Mouse (Mus musculus) lung, postnatal 0 days (tissue): ENCODE measurements around the gene Olfr70. TPM values are rescaled to one million over a fixed set of nuclear protein-coding genes. Genes with fewer than 3 reads are reported as not detected.
A peak's percentile ranks its signal among the peaks of the same experiment; 100 is the strongest.

Source experiments
- ATAC-seq: fragments of 200-750 bp; cut with Nextera tagmentation; 2 replicates; pipeline ENCODE4 v1.8.0; 2017; ENCODE audit warnings: moderate library complexity
- DNase-seq: peaks from one replicate; pipeline ENCODE4 v3.0.0-alpha.2; 2016; ENCODE audit warnings: low spot score
- H3K27ac ChIP-seq: fragments of 300-500 bp; sonication (generic); 2 replicates; pipeline ENCODE4 v1.5.1; 2014; ENCODE audit warnings: antibody characterized with exemption, mild to moderate bottlenecking, low read length, mixed read lengths
- H3K27me3 ChIP-seq: fragments of 300-500 bp; sonication (generic); replicated peaks from 2 replicates; pipeline ENCODE4 v1.6.1; 2014; ENCODE audit warnings: low read length, mixed read lengths; ENCODE audit not compliant: insufficient read depth
- H3K36me3 ChIP-seq: fragments of 300-500 bp; sonication (generic); 2 replicates; pipeline ENCODE4 v1.6.1; 2014; ENCODE audit warnings: low read length, mixed read lengths; ENCODE audit not compliant: insufficient read depth
- H3K4me1 ChIP-seq: fragments of 300-500 bp; sonication (generic); 2 replicates; pipeline ENCODE4 v1.6.1; 2014; ENCODE audit warnings: antibody characterized with exemption, low read depth, low read length, mixed read lengths; ENCODE audit not compliant: insufficient read depth
- H3K4me2 ChIP-seq: fragments of 300-500 bp; sonication (generic); replicated peaks from 2 replicates; pipeline ENCODE4 v1.6.1; 2014; ENCODE audit warnings: low read depth, mild to moderate bottlenecking, low read length, moderate library complexity, mixed read lengths
- H3K4me3 ChIP-seq: fragments of 300-500 bp; sonication (generic); 2 replicates; pipeline ENCODE4 v1.5.1; 2014; ENCODE audit warnings: low read depth, low read length
- H3K9ac ChIP-seq: fragments of 300-500 bp; sonication (generic); replicated peaks from 2 replicates; pipeline ENCODE4 v1.6.1; 2014; ENCODE audit warnings: low read depth, mild to moderate bottlenecking
- H3K9me3 ChIP-seq: fragments of 300-500 bp; sonication (generic); 2 replicates; pipeline ENCODE4 v1.6.1; 2016; ENCODE audit warnings: low read length, mixed read lengths
- CTCF ChIP-seq: IDR thresholded peaks from 2 replicates; pipeline ENCODE4 v1.5.1; 2016; ENCODE audit warnings: antibody characterized with exemption, mild to moderate bottlenecking
- EP300 ChIP-seq: IDR thresholded peaks from 2 replicates; pipeline ENCODE4 v1.6.1; 2016; ENCODE audit warnings: antibody characterized with exemption, mild to moderate bottlenecking, control low read depth
- WGBS: fragments of 180-500 bp; shearing (Covaris S2); extraction: QIAGEN DNeasy Blood & Tissue Kit; methylation state at CpG from one replicate; pipeline ENCODE4 v1.1.7; 2014; 5-methylcytosine and 5-hydroxymethylcytosine counted together
- polyA plus RNA-seq: library from polyadenylated mRNA; unstranded; fragments of >200 nt; fragmentation: Nextera tagmentation; extraction: Ambion mirVana; gene quantifications from 2 replicates; pipeline ENCODE4 v1.2.1, GENCODE M21; 2015

Gene Olfr70
- polyA plus RNA-seq, 1 experiment from 2014 or later = not detected

- H3K27me3 ChIP-seq = no peaks in the 10 kb centered on the region
- WGBS = 58% methylated on average over 6 of the region's 6 CpGs
Observed at GRCm38 (mm10) chr4:43737144-43737543, 36.5 kb upstream of the Olfr70 start.

GRCm38 (mm10) chr4:43733186-43733585, 32.6 kb upstream of the Olfr70 start:
- ATAC-seq (no peak), DNase-seq (no peak)
- Histone ChIP-seq H3K9ac (no peak overlapping the region), H3K4me1 (peaks cover 20% of the 10 kb centered on the region; the same call in 1 of the 2 replicates), H3K4me3 (no peak overlapping the region), H3K27ac (0 out of 2 replicates have a peak overlapping the region, but pooled peaks have one; percentile 2), H3K4me2 (peak overlapping the region; percentile 8; the same call in 1 of the 2 replicates), H3K27me3 (no peaks in the 10 kb centered on the region), H3K36me3 (no peaks in the 10 kb centered on the region), H3K9me3 (no peaks in the 10 kb centered on the region)
- TF ChIP-seq CTCF = no peak
- no peak for TF ChIP-seq EP300
- WGBS = 67% methylated on average over 5 of the region's 5 CpGs

More at GRCm38 (mm10) chr4:43737144-43737543, 36.5 kb upstream of the Olfr70 start:
- TF ChIP-seq EP300 (no peak), CTCF (no peak)
- H3K9me3 ChIP-seq = no peaks in the 10 kb centered on the region
- DNase-seq = no peak
- no peak overlapping the region for H3K27ac ChIP-seq
- no peak overlapping the region for H3K9ac ChIP-seq
- no peak for ATAC-seq
- no peaks in the 10 kb centered on the region for H3K4me1 ChIP-seq
- no peak overlapping the region for H3K4me3 ChIP-seq
- no peaks in the 10 kb centered on the region for H3K36me3 ChIP-seq
- no peak overlapping the region for H3K4me2 ChIP-seq

DNA sequence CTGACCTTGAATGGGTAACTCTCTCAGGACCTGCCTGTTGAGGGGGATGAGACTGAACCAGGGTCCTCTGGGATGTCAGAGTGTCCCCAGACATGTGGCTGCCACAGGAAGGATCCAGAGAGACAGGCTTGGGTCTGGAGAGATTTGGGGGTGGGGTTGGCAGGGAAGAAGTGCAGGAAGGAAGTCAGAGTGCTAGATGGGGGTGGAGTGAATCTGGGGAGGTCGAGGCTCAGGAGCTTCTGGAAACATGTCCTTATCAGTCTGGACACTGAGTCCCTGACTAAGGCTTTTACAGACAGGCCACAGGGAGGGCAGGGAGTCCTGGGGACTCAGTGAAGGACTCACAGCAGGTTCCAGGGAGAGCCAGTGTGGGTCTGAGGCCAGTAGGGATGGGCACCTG, 31.6 kb upstream of the Olfr70 start:
- DNase-seq = no peak
- Histone ChIP-seq H3K4me1 (peaks cover 29% of the 10 kb centered on the region; the same call in 1 of the 2 replicates), H3K9ac (peak overlapping the region; percentile 23; the same call in 1 of the 2 replicates), H3K9me3 (no peaks in the 10 kb centered on the region), H3K4me3 (no peak overlapping the region), H3K27ac (peak overlapping the region; percentile 47; the same call in 1 of the 2 replicates), H3K4me2 (peak overlapping the region; percentile 32), H3K36me3 (no peaks in the 10 kb centered on the region), H3K27me3 (no peaks in the 10 kb centered on the region)
- TF ChIP-seq EP300 = no peak
- no peak for TF ChIP-seq CTCF
- WGBS = 0% methylated on average over 1 of the region's 1 CpGs
- ATAC-seq = no peak

DNA sequence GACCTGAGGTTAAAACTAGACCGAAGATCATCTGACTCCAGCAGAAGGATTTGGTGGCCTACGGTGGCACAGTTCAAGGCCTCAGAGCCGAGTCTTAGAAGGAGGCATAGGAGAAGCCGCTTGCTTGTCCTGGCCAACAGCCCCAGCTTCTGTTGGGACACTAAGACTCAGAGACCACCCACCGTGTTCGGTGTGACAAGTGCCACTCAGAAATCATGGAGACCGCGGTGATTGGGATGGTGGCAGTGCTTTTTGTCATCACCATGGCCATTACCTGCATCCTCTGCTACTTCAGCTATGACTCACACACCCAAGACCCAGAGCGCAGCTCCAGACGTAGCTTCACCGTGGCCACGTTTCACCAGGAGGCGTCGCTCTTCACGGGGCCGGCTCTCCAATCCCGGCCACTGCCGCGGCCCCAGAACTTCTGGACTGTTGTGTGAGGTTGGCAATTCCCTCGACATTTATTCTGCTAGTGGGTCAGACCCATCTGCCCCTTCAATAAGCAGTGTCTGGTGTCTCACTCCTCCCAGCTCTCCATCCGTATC, 30.2 kb upstream of the Olfr70 start:
- ATAC-seq (peak; percentile 13; the same call in 1 of the 2 replicates), DNase-seq (peak; percentile 74)
- Histone ChIP-seq H3K4me2 (peak overlapping the region; percentile 34), H3K27me3 (no peaks in the 10 kb centered on the region), H3K4me1 (peaks cover 29% of the 10 kb centered on the region; the same call in 1 of the 2 replicates), H3K9me3 (no peaks in the 10 kb centered on the region), H3K27ac (peak overlapping the region; percentile 97), H3K9ac (peak overlapping the region; percentile 32), H3K36me3 (no peaks in the 10 kb centered on the region), H3K4me3 (no peak overlapping the region)
- TF ChIP-seq CTCF (peak; percentile 63), EP300 (no peak)
- WGBS = 64% methylated on average over 21 of the region's 21 CpGs

GRCm38 (mm10) chr4:43729794-43730550, 29.4 kb upstream of the Olfr70 start, which contains the start of gene Spaar:
Spaar (plus strand) TSS chr4:43730034.
- TF ChIP-seq CTCF (no peak), EP300 (peak; percentile 72; the same call in 1 of the 2 replicates)
- 25% methylated on average over 14 of the region's 14 CpGs for WGBS

GRCm38 (mm10) chr4:43729126-43729525, 28.5 kb upstream of the Olfr70 start:
- Histone ChIP-seq H3K9me3 (no peaks in the 10 kb centered on the region), H3K4me2 (no peak overlapping the region), H3K27me3 (no peaks in the 10 kb centered on the region), H3K4me3 (no peak overlapping the region), H3K4me1 (peaks cover 29% of the 10 kb centered on the region; the same call in 1 of the 2 replicates), H3K9ac (0 out of 2 replicates have a peak overlapping the region, but pooled peaks have one; percentile 1), H3K36me3 (no peaks in the 10 kb centered on the region), H3K27ac (peak overlapping the region; percentile 97)
- WGBS = 23% methylated on average over 3 of the region's 3 CpGs
- DNase-seq = no peak
- ATAC-seq = no peak
- TF ChIP-seq CTCF (no peak), EP300 (no peak)

More at GRCm38 (mm10) chr4:43729794-43730550, 29.4 kb upstream of the Olfr70 start, which contains the start of gene Spaar:
- Histone ChIP-seq H3K9ac (0 out of 2 replicates have a peak within 1 kb of the TSS, but pooled peaks have one; percentile 12), H3K36me3 (no peaks in the 10 kb centered on the region), H3K27ac (peak within 1 kb of the TSS; percentile 97), H3K4me2 (peak within 1 kb of the TSS; percentile 34), H3K27me3 (no peaks in the 10 kb centered on the region), H3K9me3 (no peaks in the 10 kb centered on the region), H3K4me1 (peaks cover 29% of the 10 kb centered on the region; the same call in 1 of the 2 replicates), H3K4me3 (no peak within 1 kb of the TSS)
- peak; percentile 93 for DNase-seq
- peak; percentile 70 for ATAC-seq
